Mouse (Mus musculus): ENCODE results near the gene Mpzl3.
"Not testable (repeated sequence)": the region's sequence is repeated elsewhere in the genome, so short reads cannot be mapped to it uniquely, and the experiment has no call there.

Mpzl3 gene

DNA sequence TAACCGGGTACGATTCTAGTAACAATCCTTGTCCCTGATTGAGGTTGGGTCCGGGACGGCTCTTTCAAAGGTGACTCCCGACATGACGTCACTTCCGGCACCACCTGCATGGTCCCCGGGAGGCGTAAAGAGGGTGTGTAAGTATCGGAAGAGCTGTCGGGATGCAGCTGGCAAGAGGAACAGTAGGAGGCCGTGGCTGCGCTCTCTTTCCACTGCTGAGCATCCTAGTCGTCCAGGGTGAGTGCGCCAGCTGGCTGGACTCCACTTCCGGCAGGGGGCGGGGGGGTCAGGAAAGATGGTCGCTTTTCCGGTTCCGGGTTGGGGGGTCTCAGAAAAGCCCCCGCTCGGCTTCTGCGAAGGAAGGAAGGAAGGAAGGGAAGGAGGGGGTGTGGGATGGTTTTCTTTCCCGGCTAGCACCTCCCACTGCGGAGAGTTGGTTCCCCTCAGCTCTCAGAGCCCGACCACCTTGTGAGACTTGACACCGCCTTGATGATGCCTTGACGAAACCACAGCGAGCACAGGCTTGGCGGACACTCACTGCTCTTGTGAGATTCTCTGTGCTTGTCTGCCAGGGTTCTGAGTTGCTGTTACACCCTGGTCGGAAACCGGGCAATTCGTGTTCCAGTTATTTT lies at the start of gene Mpzl3:
Gene Mpzl3, plus strand, starts transcription at position 105 of the 632 bp plus-strand sequence.
- peak; percentile 85 for DNase-seq (ENCODE audit: extremely low spot score, low read depth, low spot score)

DNA sequence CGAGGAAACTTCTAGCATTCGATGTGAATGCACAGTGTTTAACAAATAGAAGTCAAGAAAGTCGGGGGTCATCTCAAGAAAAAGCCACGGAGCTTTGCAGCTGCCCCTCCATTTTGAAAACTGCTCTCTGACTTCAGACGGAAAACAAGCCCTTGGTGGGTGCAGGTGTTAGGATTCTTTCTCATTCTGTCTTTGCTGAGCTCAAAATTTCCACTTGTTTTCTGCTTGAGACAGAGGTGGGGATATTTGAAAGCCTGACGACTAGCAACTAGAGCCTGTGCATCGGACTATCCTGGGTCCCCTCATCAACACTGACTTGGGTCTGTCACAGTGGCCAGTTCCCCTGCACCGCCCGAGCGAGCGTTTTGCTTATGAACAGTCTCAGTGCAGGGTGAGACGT lies 47.6 kb upstream of the Mpzl3 start:
- DNase-seq (ENCODE audit: extremely low spot score, low read depth, low spot score): no peak

- DNase-seq (ENCODE audit: extremely low spot score, low read depth, low spot score): no peak
These were observed 46.6 kb upstream of the Mpzl3 start for GRCm38 (mm10) chr9:45008342-45008741.

GRCm38 (mm10) chr9:45009180-45010078 lies 45.6 kb upstream of the Mpzl3 start, which contains the start of gene Cd3e:
Cd3e (minus strand) TSS chr9:45009627.
- no peak for DNase-seq (ENCODE audit: extremely low spot score, low read depth, low spot score)

DNA sequence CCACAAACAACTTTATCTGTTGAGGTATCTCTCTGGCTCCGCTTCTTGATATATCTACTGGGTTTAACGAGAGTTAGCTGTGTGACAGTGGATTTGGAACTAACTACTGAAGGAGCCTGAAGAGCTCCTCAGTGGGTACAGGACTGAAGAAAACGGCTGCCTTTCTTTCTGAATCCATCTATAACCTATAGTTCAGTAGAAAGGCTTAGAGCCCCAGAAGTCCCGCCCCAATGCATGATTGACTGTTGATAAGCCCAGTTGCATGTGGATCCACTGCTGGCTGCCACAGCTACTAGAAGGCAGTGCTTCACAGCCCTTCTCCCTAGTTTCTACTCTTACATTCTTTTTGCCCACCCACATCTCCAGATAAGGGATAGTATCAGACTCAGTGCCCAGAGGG lies 44.5 kb upstream of the Mpzl3 start:
- DNase-seq (ENCODE audit: extremely low spot score, low read depth, low spot score): no peak

DNA sequence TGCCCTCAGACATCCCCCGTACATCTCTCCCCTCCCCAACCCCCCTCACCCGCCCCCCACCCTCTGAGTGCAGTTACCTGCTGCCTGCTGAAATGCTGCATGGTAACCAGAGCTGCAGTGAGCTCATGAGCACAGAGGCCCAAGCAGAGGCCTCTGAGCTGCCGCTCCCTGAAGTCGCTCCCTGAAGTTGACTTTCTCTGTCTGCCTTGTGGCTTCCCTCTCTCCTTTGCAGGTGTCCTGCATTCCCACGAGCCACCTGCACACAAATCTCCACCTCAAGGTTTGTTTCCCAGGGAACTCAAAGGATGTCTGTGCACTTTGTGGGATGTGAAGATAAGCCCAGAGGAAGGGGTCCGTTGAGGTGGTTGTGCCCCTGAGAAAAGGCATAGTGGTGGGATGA lies 43.7 kb upstream of the Mpzl3 start:
- no peak for DNase-seq (ENCODE audit: extremely low spot score, low read depth, low spot score)

DNA sequence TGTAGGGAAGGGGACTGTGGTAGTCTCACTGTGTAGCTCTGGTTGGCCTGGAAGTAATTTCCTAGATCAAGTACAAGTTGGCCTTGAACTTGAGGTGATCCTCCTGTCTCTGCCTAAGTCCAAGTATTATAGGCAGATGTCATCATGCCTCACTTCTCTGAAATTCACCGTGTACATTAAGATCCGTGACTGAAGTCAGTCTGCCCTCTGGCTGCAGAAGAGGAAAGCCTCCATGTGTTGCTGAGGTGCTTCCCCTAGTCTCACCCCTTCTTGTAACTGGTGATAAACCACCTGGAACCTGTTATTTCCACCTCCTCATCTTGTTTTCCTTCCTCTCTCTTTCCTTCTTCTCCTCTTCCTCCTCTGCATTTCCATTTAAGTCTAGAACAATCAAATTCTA lies 40.1 kb upstream of the Mpzl3 start:
- no peak for DNase-seq (ENCODE audit: extremely low spot score, low read depth, low spot score)

- DNase-seq (ENCODE audit: extremely low spot score, low read depth, low spot score): no peak
These were observed 39.1 kb upstream of the Mpzl3 start for GRCm38 (mm10) chr9:45015841-45016240.

DNA sequence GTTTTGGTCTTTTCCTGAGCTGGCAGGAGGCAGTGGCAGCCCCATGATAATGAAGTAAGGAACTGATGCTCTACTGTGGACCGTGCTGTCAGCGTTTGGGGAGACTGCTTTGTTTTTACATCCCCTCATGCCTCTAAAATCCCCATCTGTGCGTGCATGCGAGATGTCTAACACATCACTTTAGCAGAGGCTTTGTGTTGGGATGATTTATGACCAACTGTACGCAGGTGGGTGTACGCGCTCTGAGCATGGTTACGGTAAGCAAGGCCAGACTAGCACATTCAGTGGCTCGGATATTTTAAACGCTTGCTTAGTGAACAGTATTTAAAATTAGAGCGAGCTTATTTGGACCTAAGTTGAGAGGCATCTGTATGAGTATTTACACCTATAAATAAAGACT lies 37.0 kb upstream of the Mpzl3 start:
- DNase-seq (ENCODE audit: extremely low spot score, low read depth, low spot score): no peak

DNA sequence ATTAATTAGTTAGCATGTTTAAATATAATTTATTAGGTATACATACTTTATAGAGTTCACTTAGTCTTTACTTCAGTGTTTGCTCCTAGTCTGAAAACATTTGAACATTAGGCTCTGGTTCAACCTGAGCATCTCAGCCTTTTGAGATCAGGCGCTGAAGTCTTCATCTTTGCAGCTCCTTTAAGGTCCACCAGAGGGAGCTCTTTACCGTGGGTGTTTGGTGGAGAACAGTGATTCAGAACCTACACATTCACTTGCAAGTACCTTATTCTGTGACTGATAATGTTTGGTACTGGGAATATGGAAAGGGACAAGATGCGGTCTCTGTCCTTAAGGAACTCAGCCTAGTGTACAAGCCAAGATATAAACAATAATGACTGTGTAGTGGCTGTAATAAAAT lies 32.2 kb upstream of the Mpzl3 start:
- peak; percentile 73 for DNase-seq (ENCODE audit: extremely low spot score, low read depth, low spot score)

DNA sequence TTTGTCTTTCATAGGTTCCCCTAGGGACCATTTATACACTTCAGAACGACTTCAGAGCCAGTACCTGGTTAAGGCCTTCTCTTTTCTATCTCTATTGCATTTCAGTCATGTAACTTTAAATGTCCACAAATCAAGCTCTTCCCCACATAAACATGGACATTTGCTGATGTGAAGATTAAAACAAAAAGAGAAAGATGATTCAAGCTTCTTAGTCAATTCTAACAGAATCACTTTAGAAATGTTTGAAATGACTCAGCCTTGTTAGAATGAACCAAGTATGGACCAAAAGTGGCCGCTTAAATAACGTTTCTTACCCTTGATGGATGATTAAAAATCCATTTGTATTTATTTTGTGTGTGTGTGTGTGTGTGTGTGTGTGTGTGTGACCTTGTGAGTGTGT lies 31.3 kb upstream of the Mpzl3 start:
- no peak for DNase-seq (ENCODE audit: extremely low spot score, low read depth, low spot score)

GRCm38 (mm10) chr9:45024187-45024586 lies 30.8 kb upstream of the Mpzl3 start:
- DNase-seq (ENCODE audit: extremely low spot score, low read depth, low spot score): no peak

GRCm38 (mm10) chr9:45027376-45027775 lies 27.6 kb upstream of the Mpzl3 start:
- DNase-seq (ENCODE audit: extremely low spot score, low read depth, low spot score): no peak

DNA sequence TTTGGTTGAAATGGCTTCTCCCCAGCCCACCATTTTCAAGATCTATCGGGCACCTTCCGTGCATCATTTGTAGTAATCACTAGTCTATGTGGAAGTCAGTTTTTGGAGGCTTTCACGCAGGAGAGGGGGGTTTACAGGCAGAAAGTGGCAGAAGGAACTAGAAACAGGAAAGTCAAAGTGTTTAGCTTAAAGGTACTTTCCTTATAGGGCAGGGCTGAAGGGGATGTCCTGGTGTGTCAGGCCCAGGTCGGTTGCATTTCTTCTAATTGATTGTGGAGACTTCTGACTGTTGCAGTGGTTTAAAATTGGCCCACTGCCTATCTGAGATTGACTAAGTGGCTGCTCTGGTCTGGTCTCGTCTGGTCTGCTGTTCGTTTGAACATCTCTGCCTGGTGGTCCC lies 24.6 kb upstream of the Mpzl3 start:
- DNase-seq (ENCODE audit: extremely low spot score, low read depth, low spot score): no peak

GRCm38 (mm10) chr9:45032261-45032660 lies 22.7 kb upstream of the Mpzl3 start:
- DNase-seq (ENCODE audit: extremely low spot score, low read depth, low spot score): no peak

GRCm38 (mm10) chr9:45034526-45034925 lies 20.5 kb upstream of the Mpzl3 start:
- DNase-seq (ENCODE audit: extremely low spot score, low read depth, low spot score): no peak

DNA sequence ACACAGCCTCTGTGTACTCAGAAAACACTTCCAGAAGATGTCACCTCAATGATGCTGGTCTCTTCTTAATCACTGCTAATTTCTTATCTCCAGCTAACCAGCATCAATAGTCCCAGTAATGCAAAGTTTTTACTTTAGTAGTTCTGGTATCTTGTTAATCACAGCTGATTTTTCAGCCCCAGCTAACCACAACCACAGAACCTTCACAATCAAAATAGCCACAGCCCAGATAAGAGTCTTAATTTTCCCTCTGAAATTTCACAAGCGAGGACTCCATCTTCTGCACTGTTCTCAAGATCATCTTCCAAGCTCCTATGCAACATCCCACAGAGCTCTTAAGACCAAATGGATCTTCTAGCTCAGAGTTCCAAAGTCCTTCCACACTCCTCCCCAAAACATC lies 17.2 kb upstream of the Mpzl3 start:
- DNase-seq (ENCODE audit: extremely low spot score, low read depth, low spot score): not testable (repeated sequence)

DNA sequence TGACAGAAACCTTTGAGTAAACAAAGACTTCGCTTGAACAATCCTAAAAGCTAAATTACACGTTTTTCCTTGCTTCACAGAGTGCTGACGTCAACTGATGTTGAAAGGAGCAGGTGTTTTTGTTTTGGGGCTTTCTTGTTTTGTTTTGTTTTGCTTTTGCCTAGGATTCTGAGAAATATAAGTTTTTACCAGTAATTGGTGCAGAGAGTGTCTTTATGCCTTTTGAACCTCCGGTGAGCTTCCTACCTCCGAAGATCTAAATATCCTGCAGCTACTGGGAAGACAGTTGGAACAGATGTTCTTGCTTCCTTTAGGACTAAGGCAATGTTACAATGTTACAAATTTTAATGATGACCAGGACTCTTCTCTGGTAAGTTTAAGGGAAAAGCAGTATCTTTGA lies 15.5 kb upstream of the Mpzl3 start, which contains the start of gene Mpzl2:
Gene Mpzl2, plus strand, starts transcription at position 301 of the 400 bp plus-strand sequence.
- DNase-seq (ENCODE audit: extremely low spot score, low read depth, low spot score): no peak

DNA sequence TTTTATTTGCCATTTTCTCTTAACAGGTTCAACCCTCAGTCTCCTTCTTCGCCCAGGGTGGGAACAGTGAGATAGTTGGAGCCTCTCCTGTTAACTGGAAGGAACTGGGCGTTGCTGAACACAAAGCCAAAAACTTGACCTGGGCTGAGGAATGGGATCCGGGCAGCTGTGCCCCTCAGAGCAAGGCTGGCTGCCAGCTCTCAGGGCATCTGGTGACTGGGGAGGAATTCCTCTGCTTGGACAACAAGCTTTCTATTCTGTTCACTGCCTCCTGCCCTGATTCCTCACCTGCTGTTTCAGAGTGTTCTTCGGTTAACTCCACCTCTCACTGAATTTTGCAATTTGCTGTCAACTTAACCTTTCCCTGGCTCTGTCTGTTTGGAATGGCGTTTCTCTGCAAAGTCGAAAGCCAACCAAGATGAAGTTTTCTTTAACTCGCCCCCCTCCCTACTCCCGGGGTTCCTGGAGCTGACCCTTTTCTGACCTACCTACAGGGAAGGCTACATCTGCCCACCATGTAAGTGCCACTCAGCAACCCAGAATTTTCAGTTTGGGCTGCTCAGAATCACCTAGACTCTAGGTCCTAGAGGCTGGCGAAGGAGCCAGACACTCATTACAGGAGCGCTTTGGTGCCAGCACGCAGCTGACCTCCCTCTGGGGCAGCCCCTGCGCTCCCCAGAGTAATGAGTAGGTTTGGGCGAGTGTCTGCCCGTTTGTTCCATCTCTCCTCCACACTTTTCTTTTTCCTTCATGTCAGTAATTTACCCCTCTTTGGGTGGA lies 14.7 kb upstream of the Mpzl3 start:
- DNase-seq (ENCODE audit: extremely low spot score, low read depth, low spot score): no peak

DNA sequence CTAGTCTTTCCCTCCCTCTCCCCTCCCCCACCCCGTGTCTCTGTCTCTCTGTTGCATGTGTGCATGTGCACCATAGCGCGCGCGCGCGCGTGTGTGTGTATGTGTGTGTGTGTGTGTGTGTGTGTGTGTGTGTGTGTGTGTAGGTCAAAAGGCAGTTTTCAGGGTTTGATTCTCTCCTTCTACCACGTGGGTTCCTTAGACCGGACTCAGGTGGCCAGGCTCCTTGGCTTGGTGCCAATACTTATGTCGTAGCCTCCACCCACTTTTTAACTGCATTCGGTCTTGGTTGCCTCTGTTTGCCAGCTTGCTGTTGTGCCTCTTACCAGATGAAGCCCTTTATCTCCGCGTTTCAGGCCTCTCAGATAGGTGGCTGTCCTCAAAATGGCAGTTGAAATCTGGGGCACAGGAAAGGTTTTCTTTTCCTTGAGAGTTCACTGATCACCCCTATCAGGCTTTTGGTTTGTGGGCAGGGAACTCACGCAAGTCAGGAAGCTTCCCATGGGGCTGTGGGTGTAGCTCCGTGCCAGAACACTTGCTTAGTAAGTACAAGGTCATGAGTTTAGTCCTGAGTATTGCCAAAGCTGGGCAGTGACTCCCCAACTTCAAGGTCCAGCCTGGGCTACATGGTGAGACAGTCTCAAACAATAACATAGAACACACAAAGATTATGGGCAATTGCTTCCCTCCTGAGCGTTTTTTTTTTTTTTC lies 13.7 kb upstream of the Mpzl3 start:
- DNase-seq (ENCODE audit: extremely low spot score, low read depth, low spot score): no peak
